Mouse (Mus musculus) olfactory bulb, adult 2 months (tissue): Measurements from ENCODE around the gene Fam216a.

ENCODE experiments used
- CTCF ChIP-seq: fragments of 200-500 bp; IDR thresholded peaks from 2 replicates; pipeline ENCODE4 v1.5.1; 2012; ENCODE audit warnings: low read depth, mild to moderate bottlenecking, low read length, moderate library complexity; ENCODE audit not compliant: insufficient read depth
- POLR2A ChIP-seq: fragments of 200-500 bp; IDR thresholded peaks from 2 replicates; pipeline ENCODE4 v1.6.1; 2012; ENCODE audit warnings: mild to moderate bottlenecking, low read depth, low read length, moderate library complexity; ENCODE audit not compliant: insufficient read depth

DNA sequence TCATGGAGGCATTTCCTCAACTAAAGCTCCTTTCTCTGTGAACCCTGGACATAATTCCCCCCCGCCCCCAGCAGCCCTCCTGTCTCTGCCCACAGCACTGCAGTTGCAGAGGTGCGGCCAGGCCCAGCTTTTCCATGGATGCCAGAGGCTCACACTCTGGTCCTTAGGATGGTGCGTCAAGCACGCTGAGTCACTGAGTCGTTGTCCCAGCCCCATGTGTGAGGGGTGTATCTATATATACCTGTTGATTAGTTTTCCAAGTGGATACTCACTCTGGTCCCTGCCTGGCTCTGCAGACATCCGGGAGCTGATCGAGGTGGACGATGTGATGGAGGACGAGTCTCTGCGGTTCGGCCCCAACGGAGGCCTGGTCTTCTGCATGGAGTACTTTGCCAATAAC, 6.0 kb upstream of the Fam216a start:
- TF ChIP-seq CTCF: no peak
- no peak for TF ChIP-seq POLR2A
